Mouse (Mus musculus): ENCODE data around the gene Sephs1. TPM values are rescaled to one million over a fixed set of nuclear protein-coding genes. Genes with fewer than 3 reads are reported as not detected.
"Not testable (repeated sequence)": the region's sequence is repeated elsewhere in the genome, so short reads cannot be mapped to it uniquely, and the experiment has no call there.

The Sephs1 gene
- polyA plus RNA-seq, 1 experiment from 2014 or later = 62.4 TPM

DNA sequence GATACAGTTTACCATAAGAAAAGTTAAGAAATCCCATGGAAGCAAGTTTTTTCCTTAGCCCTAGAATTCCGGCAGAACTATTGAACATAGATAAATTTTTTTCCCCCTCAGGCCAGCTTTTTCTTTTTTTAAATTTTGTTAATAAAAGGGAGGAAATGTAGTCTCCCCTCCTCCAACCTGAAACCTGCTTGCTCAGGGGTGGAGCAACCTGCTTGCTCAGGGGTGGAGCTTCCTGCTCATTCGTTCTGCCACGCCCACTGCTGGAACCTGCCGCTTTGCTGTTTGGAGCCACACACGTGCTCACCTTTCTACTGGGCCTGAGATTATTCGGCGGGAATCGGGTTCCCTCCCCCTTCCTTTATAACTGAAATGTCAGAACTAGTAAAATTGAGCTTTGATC lies 68.3 kb downstream of the Sephs1 start:
- 89% methylated on average over 8 of the region's 8 CpGs for WGBS
- not testable (repeated sequence) for H3K4me1 ChIP-seq (replicated peaks); ATAC-seq; H3K4me3 ChIP-seq (replicated peaks); H3K27me3 ChIP-seq (replicated peaks); H3K9me3 ChIP-seq; H3K27ac ChIP-seq; H3K4me2 ChIP-seq (replicated peaks); H3K9ac ChIP-seq; H3K36me3 ChIP-seq

- Histone ChIP-seq H3K9ac (no peak overlapping the region), H3K4me1 (replicated peaks) (no peaks in the 10 kb centered on the region), H3K27ac (no peak overlapping the region), H3K4me3 (replicated peaks) (no peak overlapping the region), H3K9me3 (no peaks in the 10 kb centered on the region), H3K4me2 (replicated peaks) (no peak overlapping the region), H3K27me3 (replicated peaks) (no peaks in the 10 kb centered on the region), H3K36me3 (no peaks in the 10 kb centered on the region)
- 91% methylated on average over 2 of the region's 2 CpGs for WGBS
- ATAC-seq = no peak
These were observed 69.6 kb downstream of the Sephs1 start for GRCm38 (mm10) chr2:4950986-4951385.

- Histone ChIP-seq H3K4me1 (replicated peaks) (no peaks in the 10 kb centered on the region), H3K9ac (no peak overlapping the region), H3K4me3 (replicated peaks) (no peak overlapping the region), H3K9me3 (no peaks in the 10 kb centered on the region), H3K27ac (no peak overlapping the region), H3K36me3 (no peaks in the 10 kb centered on the region), H3K27me3 (replicated peaks) (no peaks in the 10 kb centered on the region), H3K4me2 (replicated peaks) (no peak overlapping the region)
- no peak for ATAC-seq
- 86% methylated on average over 6 of the region's 6 CpGs for WGBS
These were observed 72.9 kb downstream of the Sephs1 start for GRCm38 (mm10) chr2:4954216-4954760.

DNA sequence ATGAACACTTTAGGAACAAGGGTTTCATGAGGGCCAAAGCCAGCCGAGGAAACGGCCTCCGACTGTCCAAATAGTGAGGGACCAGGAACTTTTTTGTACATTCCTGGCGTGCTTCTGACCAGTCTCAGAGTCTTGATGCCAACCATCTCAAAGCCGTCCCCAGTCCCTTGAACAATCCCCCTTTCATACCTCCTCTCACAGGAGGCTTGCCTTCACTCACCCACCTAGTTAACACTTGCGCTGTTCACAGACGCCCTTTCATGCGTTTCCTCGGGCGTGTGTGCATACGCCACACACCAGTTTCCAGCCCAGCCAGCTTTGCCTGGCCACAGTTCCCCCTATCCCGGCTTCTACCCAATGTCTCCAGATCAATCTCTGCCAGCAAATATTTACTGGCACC lies 76.7 kb downstream of the Sephs1 start:
- H3K4me1 ChIP-seq (replicated peaks) = no peaks in the 10 kb centered on the region
- no peak overlapping the region for H3K27ac ChIP-seq
- no peak for ATAC-seq
- H3K4me3 ChIP-seq (replicated peaks) = no peak overlapping the region
- no peak overlapping the region for H3K4me2 ChIP-seq (replicated peaks)
- H3K9me3 ChIP-seq = no peaks in the 10 kb centered on the region
- no peaks in the 10 kb centered on the region for H3K27me3 ChIP-seq (replicated peaks)
- no peak overlapping the region for H3K9ac ChIP-seq
- 84% methylated on average over 12 of the region's 12 CpGs for WGBS
- no peaks in the 10 kb centered on the region for H3K36me3 ChIP-seq

Other genes with a start within 250 kb of the Sephs1 start
- 27.1 and 31.7 TPM in 2 replicates for gene Prpf18, start 229.5 kb upstream of the Sephs1 start, polyA plus RNA-seq (2015; fragmentation: Nextera tagmentation; extraction: Ambion mirVana)
- 6.5 and 7.1 TPM in 2 replicates for gene Bend7, start 163.7 kb upstream of the Sephs1 start, polyA plus RNA-seq (2015; fragmentation: Nextera tagmentation; extraction: Ambion mirVana)
- gene Phyh, start 37.5 kb downstream of the Sephs1 start, polyA plus RNA-seq (2015; fragmentation: Nextera tagmentation; extraction: Ambion mirVana) = 80.1 and 83.7 TPM in 2 replicates
- not detected in 2 replicates for gene Ucma, start 94.6 kb downstream of the Sephs1 start, polyA plus RNA-seq (2015; fragmentation: Nextera tagmentation; extraction: Ambion mirVana)
- 34.2 and 36.8 TPM in 2 replicates for gene Mcm10, start 131.2 kb downstream of the Sephs1 start, polyA plus RNA-seq (2015; fragmentation: Nextera tagmentation; extraction: Ambion mirVana)
- 17.3 and 18.7 TPM in 2 replicates for gene Optn, start 182.5 kb downstream of the Sephs1 start, polyA plus RNA-seq (2015; fragmentation: Nextera tagmentation; extraction: Ambion mirVana)

All from intestine, embryonic 15.5 days (tissue).